Mouse (Mus musculus) testis, adult 2 months (tissue): ENCODE results near the gene D430042O09Rik. TPM values are rescaled to one million over a fixed set of nuclear protein-coding genes. Genes with fewer than 3 reads are reported as not detected.

ENCODE experiments used
- H3K27ac ChIP-seq: fragments of 200-500 bp; 2 replicates; pipeline ENCODE4 v1.5.1; 2012; ENCODE audit warnings: low read depth, low read length; ENCODE audit not compliant: control insufficient read depth, insufficient read depth
- H3K27me3 ChIP-seq: fragments of 200-500 bp; 2 replicates; pipeline ENCODE4 v1.6.1; 2012; ENCODE audit warnings: mild to moderate bottlenecking, low read length, moderate library complexity; ENCODE audit not compliant: control insufficient read depth, insufficient read depth
- H3K36me3 ChIP-seq: fragments of 200-500 bp; 2 replicates; pipeline ENCODE4 v1.6.1; 2012; ENCODE audit warnings: mild to moderate bottlenecking, low read length; ENCODE audit not compliant: control insufficient read depth, insufficient read depth
- H3K4me1 ChIP-seq: fragments of 200-500 bp; 2 replicates; pipeline ENCODE4 v1.6.1; 2012; ENCODE audit warnings: low read length; ENCODE audit not compliant: control insufficient read depth, insufficient read depth
- H3K4me3 ChIP-seq: fragments of 200-500 bp; 2 replicates; pipeline ENCODE4 v1.5.1; 2012; ENCODE audit warnings: low read depth, mild to moderate bottlenecking, low read length, moderate library complexity, mixed read lengths; ENCODE audit not compliant: control insufficient read depth
- CTCF ChIP-seq: fragments of 200-500 bp; IDR thresholded peaks from 2 replicates; pipeline ENCODE4 v1.5.1; 2012; ENCODE audit warnings: low read depth, mild to moderate bottlenecking, inconsistent platforms, low read length, moderate library complexity; ENCODE audit not compliant: control insufficient read depth, insufficient read depth, insufficient replicate concordance
- POLR2A ChIP-seq: fragments of 200-500 bp; IDR thresholded peaks from 2 replicates; pipeline ENCODE4 v1.6.1; 2012; ENCODE audit warnings: low read depth, mild to moderate bottlenecking, inconsistent platforms, low read length, moderate library complexity; ENCODE audit not compliant: control insufficient read depth
- polyA plus RNA-seq: library from polyadenylated mRNA; depleted of rRNA; stranded (reverse); fragments of >200 nt; gene quantifications from 2 replicates; pipeline ENCODE4 v1.2.3, GENCODE M21; 2012

D430042O09Rik gene
- polyA plus RNA-seq, 1 experiment, result 57.7 TPM

DNA sequence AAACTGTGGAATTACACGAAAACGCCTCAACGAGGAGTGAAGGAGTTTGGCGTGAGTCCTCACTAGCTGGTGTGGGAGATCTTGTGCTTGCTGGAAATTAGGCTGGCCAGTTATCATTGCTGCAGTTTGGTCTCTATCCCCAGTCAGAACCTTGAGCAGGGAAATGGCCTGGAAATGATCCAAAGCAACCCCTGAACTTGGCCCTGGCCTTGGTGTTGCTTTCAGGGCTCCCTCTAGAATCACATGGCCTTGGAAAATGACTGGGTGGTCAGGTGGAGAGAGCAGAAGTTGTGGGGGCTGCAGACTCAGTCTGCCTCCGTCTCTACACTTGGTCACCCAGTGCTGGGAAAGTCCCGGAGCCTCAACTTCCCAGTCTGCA lies 164.5 kb downstream of the D430042O09Rik start:
- Histone ChIP-seq H3K36me3 (no peaks in the 10 kb centered on the region; the same call in 1 of the 2 replicates), H3K4me1 (no peaks in the 10 kb centered on the region), H3K27me3 (no peaks in the 10 kb centered on the region), H3K27ac (no peak overlapping the region), H3K4me3 (no peak overlapping the region)
- TF ChIP-seq POLR2A, result no peak
- TF ChIP-seq CTCF, result no peak

- H3K27me3 ChIP-seq, result no peaks in the 10 kb centered on the region
- H3K4me3 ChIP-seq, result no peak overlapping the region
- H3K27ac ChIP-seq, result no peak overlapping the region
- H3K36me3 ChIP-seq, result no peaks in the 10 kb centered on the region
- no peaks in the 10 kb centered on the region for H3K4me1 ChIP-seq
- TF ChIP-seq POLR2A (no peak), CTCF (no peak)
These were observed 165.2 kb downstream of the D430042O09Rik start for GRCm38 (mm10) chr7:125872874-125873273.

GRCm38 (mm10) chr7:125873971-125874495 lies 166.3 kb downstream of the D430042O09Rik start:
- H3K4me3 ChIP-seq, result no peak overlapping the region
- H3K27me3 ChIP-seq, result no peaks in the 10 kb centered on the region
- no peak overlapping the region for H3K27ac ChIP-seq
- TF ChIP-seq CTCF (no peak), POLR2A (no peak)
- no peaks in the 10 kb centered on the region for H3K4me1 ChIP-seq
- H3K36me3 ChIP-seq, result no peaks in the 10 kb centered on the region

GRCm38 (mm10) chr7:125878040-125878439 lies 170.4 kb downstream of the D430042O09Rik start:
- Histone ChIP-seq H3K36me3 (no peaks in the 10 kb centered on the region), H3K4me1 (no peaks in the 10 kb centered on the region; the same call in 1 of the 2 replicates), H3K4me3 (no peak overlapping the region), H3K27me3 (no peaks in the 10 kb centered on the region), H3K27ac (no peak overlapping the region)
- TF ChIP-seq POLR2A (no peak), CTCF (no peak)

GRCm38 (mm10) chr7:125883232-125883631 lies 175.5 kb downstream of the D430042O09Rik start:
- no peaks in the 10 kb centered on the region; the same call in 1 of the 2 replicates for H3K4me1 ChIP-seq
- no peak overlapping the region for H3K27ac ChIP-seq
- no peaks in the 10 kb centered on the region for H3K27me3 ChIP-seq
- TF ChIP-seq POLR2A, result no peak
- TF ChIP-seq CTCF, result no peak
- H3K4me3 ChIP-seq, result no peak overlapping the region
- no peaks in the 10 kb centered on the region for H3K36me3 ChIP-seq

- no peaks in the 10 kb centered on the region for H3K27me3 ChIP-seq
- no peaks in the 10 kb centered on the region; the same call in 1 of the 2 replicates for H3K4me1 ChIP-seq
- TF ChIP-seq CTCF, result no peak
- TF ChIP-seq POLR2A, result no peak
- H3K27ac ChIP-seq, result no peak overlapping the region
- no peaks in the 10 kb centered on the region for H3K36me3 ChIP-seq
- H3K4me3 ChIP-seq, result no peak overlapping the region
These were observed 178.5 kb downstream of the D430042O09Rik start for GRCm38 (mm10) chr7:125886116-125886680.

DNA sequence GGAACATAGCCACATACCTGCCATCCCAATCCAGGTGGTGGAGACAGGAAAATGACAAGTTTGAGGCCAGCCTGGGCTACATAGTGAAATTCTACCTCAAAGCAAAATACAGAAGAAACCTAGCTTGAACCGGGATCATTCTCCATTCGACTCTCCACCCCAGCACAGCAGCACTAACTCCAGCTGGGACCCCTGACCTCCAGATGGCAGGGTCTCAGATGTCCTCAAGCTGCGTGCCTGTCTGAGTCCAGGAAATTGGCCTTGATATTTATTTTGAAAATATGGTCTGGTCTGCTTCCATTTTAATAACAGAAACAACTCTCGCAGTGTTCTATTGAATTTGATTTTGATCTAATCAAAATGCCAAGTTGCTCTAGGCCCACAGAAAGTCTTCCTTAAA lies 179.4 kb downstream of the D430042O09Rik start:
- no peaks in the 10 kb centered on the region for H3K27me3 ChIP-seq
- H3K27ac ChIP-seq, result no peak overlapping the region
- no peak for TF ChIP-seq CTCF
- TF ChIP-seq POLR2A, result no peak
- no peaks in the 10 kb centered on the region; the same call in 1 of the 2 replicates for H3K4me1 ChIP-seq
- H3K4me3 ChIP-seq, result no peak overlapping the region
- no peaks in the 10 kb centered on the region for H3K36me3 ChIP-seq
